Mouse (Mus musculus): ENCODE measurements at regions not wholly inside any gene's neighbourhood (a gene's known extent, or its start where the extent isn't known, plus 50 kb on each side); places are given as distances from the start of the nearest gene placed in this dataset.
"Not testable (repeated sequence)": the region's sequence is repeated elsewhere in the genome, so short reads cannot be mapped to it uniquely, and the experiment has no call there.

- DNase-seq (ENCODE audit: low spot score) = peak; percentile 46
Observed at GRCm38 (mm10) chr5:149815879-149816278, 137.8 kb downstream of the B3glct start.

DNA sequence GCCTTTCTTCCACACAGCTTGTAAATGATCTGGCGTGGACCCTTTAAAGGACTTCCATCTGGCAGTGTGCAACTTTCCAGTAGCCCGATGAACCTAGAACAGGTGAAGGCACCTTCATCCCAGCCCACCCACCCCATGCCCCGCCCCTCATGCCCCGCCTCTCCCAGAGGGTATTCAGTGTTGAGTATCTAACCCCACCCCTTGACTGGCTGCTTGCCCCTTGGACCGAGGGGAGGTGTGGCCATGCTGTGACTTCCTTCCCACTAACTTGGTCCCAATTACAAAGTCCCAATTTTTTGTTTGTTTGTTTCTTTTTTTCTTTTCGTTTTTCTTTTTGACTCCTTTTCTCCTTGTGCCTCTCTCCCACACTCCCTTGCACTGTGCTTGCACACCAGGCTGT lies 140.8 kb downstream of the B3glct start:
- no peak for DNase-seq (ENCODE audit: low spot score)

- no peak for DNase-seq (ENCODE audit: low spot score)
Observed at GRCm38 (mm10) chr5:149823821-149824220, 145.8 kb downstream of the B3glct start.

DNA sequence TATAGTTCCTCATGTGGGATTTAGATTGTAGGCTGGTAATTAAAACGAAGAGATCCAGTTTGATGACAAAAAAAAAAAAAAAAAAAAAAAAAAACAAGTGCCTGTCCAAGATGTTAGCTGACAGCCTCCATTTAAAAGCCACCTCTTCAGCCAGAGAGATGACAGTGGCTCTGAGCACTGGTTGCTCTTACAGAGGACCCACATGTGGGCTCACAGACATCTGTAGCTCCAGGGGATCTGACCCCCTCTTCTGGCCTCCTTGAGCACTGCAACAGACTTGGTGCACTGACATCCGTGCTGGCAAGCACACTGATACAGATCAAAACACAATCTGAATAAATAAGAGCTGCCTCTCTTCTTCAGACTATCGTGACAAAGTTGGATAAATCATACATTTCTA lies 149.6 kb downstream of the B3glct start:
- DNase-seq (ENCODE audit: low spot score) = no peak

- DNase-seq (ENCODE audit: low spot score) = peak; percentile 40
Observed at GRCm38 (mm10) chr5:149831122-149831861, 153.3 kb downstream of the B3glct start.

DNA sequence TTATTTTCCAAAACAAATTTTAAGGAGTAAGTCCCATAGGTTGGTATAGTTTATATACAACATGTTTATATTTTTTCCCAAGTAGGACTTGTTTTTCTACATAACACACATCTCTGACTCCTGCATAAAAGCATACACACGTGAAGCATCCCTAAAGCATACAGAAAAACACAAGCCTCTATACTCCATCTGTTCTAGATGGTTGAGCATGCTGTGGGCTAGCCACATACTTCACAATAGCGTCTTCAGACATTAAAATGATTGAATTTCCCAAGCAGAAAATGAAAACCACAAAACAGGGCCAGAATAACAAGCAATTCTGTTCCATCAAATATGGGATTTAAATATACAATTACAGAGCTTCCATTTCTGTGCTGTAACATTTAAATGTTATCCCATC lies 159.3 kb downstream of the B3glct start:
- DNase-seq (ENCODE audit: low spot score) = no peak

DNA sequence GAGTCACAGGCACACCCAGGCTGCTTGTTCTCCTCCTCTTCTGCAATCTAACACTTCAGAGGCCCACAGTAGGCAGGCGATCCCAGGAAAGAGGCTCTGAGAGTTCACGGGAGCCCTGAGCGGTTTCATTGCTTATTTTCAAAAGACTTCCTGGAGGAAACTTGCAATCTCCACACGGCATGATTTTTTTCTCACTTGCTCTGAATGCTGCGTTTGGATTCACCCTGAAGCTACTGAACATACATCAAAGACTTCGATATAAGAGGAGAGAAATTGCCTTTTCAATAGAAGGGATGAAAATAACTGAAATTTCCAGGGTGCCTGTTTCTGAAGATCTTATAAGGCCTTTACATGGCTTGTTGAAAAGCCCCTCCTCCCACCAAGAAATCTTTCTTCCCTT lies 164.5 kb downstream of the B3glct start:
- no peak for DNase-seq (ENCODE audit: low spot score)

- DNase-seq (ENCODE audit: low spot score) = no peak
Observed at GRCm38 (mm10) chr5:149843310-149843709, 165.3 kb downstream of the B3glct start.

DNA sequence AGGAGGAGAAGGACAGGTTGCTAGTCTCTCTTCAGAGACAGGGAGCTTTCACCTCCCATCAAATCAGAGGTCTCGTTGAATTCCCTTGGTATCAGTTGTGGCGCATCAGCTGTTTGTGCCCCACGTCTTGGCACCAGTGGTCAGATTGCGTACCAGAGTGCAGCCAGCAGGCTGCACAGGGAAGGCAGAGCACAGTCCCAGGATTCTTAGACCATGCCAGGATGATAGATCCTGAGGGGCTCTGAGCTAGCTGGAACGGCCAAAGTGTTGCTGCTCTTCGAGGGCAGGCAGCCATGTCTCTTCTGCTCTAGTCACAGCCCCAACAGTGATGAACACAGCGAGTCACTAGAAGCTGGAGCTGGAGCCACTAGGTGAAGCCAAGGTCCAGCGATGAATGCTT lies 167.2 kb downstream of the B3glct start:
- DNase-seq (ENCODE audit: low spot score) = no peak

- DNase-seq (ENCODE audit: low spot score) = no peak
Observed at GRCm38 (mm10) chr5:149848465-149848864, 170.0 kb upstream of the Rxfp2 start.

DNA sequence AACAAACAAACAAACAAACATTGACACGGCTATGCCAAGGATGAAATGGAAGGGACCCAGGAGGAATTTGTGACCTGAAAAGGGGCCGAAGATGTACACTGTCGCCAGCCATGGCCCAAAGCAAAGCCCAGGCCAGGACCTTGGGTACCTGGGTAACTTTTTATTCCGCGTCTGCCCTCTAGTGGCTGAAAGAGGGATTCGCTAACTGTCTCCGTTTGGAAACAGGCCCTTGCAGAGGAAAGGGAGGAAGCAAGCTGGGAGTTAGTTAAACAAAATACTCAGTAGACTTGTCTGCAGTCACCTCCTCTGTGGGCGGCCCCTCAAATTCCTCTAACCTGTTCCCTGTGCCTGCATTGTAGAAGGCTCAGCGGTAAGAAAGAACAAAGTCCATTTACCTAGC lies 167.5 kb upstream of the Rxfp2 start:
- DNase-seq (ENCODE audit: low spot score) = peak; percentile 48

DNA sequence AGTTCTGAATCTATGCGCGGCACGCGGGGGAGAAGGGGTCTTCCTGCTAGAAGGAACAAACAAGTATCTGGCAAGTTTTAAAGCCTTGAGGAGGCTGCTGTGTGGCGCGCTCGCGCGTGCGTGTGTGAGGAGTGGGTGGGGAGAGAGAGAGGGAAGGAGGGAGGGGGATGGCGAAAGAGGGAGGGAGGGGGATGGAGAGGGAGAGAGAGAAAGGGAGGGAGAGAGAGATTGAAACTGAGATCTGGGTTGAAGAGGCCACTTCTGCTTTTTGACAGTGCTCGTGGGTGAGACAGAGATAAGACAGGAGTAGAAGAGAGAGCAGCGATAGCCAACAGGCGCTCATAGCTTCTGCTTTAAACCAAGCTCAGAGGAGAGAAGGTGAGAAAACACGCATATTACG lies 166.0 kb upstream of the Rxfp2 start:
- no peak for DNase-seq (ENCODE audit: low spot score)

DNA sequence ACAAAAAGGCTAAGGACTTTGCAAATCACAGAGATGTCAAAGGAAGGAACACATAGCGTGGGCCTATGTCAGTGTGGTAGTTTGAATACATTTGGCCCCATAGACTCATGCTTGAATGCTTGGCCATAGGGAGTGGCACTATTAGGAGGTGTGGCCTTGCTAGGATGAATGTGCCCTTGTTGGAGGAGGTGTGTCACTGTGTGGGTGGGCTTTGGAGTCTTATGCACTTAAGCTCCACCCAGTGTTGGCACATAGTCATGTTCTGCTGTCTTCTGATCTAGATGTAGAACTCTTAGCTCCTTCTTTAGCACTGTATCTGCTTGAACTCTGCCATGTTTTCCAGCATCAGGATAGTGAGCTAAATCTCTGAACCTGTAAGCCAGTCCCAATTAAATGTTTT lies 162.4 kb upstream of the Rxfp2 start:
- no peak for DNase-seq (ENCODE audit: low spot score)

DNA sequence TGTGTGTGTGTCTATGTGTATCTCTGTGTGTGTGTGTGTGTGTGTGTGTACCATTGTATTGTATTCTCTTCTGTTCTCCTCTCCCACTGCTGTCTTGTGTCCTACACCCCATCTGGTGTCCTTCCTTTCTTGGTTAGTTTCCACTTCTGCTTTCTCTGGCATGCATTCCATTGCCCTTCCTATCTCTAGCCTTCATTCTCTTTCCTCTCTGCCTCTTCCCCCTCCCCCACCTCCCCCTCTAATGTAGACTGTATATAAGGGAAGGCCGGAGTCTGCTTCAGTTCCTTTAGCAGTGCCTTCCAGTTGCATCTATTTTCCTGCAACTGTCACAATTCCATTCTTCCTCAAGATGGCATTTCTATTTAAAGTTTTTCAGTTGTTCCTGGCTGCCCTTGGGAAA lies 161.5 kb upstream of the Rxfp2 start:
- DNase-seq (ENCODE audit: low spot score) = no peak

- peak; percentile 43 for DNase-seq (ENCODE audit: low spot score)
Observed at GRCm38 (mm10) chr5:149861489-149861962, 156.9 kb upstream of the Rxfp2 start.

DNA sequence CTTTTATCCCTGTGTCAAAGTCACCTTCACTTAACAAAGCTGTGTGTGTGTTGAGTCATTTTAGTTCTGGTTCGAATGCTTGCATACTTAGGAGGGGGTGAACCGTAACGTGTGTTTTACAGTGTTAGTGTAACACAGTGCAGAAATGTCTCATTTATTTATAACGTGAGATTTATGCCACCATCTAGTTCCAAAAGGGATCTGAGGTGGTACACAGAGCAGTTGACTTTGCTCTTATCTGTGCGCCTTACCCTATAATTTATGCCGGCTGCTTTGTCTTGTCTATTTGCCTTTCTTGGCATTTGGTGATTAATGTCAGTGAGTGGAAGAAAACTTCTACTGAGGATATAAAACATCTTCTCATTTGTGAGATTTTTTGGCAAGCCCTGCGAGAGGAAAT lies 150.5 kb upstream of the Rxfp2 start:
- DNase-seq (ENCODE audit: low spot score) = no peak

- DNase-seq (ENCODE audit: low spot score) = no peak
Observed at GRCm38 (mm10) chr5:149869441-149869840, 149.0 kb upstream of the Rxfp2 start.

GRCm38 (mm10) chr5:149870596-149870995 lies 147.9 kb upstream of the Rxfp2 start:
- no peak for DNase-seq (ENCODE audit: low spot score)

DNA sequence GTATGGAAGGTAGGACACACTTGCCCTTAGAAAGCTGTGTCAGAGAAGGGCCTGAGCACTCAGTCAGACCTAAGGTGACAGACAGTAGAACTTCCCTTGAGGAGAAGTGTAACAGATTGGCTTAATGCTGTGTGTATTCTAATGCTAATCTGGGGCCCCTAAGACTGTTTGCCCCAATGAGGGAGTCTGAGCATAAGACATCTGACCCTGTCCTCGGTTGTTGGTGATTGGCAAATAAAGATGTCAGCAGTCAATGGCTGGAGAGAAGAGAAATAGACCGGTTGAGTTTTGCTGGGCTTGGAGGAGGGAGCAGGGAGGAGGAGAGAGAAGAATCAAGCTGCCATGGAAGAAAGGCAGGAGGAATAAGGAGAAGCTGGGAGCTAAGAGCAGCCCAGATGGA lies 147.0 kb upstream of the Rxfp2 start:
- no peak for DNase-seq (ENCODE audit: low spot score)

DNA sequence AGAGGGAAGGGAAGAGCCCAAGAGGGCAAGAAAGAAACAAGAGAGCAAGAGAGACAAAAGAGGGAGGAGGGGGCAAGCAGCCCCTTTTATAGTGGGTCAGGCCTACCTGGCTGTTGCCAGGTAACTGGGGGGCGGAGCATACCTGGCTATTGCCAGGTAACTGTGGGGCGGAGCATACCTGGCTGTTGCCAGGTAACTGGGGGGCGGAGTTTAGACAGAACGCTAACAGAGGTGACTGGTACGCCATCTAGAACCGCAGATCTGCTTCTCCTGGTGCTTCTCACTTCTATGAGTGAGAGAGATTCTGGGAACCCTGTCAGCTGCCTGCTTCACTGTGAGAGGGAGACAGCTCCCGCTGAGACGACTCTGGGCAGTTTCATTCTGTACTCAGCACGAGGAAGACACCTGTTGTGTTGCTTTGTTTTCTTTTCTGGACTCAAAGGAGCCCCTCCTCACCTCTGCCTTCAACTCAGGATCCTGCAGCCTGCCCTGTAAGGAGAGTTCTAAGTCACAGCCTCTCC lies 144.9 kb upstream of the Rxfp2 start:
- no peak for DNase-seq (ENCODE audit: low spot score)

- DNase-seq (ENCODE audit: low spot score) = no peak
Observed at GRCm38 (mm10) chr5:149874342-149874741, 144.1 kb upstream of the Rxfp2 start.

DNA sequence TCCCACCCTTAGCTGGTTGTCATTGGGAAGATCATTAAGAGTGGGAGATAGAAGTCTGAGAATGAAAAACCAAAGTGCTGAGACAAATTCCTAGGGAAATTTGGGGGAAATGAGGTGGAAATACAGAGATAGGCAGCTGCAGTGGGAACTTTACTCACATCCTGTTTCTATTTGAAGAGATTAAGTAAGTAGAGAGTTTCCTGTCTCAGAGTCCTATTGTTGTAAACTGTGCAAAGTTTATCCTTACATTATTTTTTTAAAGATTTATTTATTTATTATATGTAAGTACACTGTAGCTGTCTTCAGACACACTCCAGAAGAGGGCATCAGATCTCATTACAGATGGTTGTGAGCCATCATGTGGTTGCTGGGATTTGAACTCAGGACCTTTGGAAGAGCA lies 126.0 kb upstream of the Rxfp2 start:
- DNase-seq (ENCODE audit: low spot score) = not testable (repeated sequence)

DNA sequence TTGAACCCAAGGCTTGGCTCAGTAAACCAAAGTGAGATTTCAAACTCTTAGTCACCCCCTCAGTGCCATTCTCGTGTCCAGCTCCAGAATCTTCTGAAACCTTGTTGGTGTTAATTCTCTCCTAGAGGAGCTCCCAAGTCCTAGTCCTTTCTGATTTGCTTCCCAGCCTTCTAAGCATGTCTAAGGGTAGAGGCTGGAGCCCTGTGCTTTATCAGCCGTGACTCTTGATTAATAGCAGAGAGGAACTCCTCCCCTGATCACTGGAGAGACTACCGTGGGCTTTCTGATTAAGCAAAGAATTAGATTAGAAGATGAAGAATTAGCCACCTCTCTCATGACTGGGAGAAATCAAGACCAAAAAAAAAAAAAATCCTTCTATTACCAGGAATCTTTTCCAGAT lies 111.5 kb upstream of the Rxfp2 start:
- no peak for DNase-seq (ENCODE audit: low spot score)

Measured in yolk sac, embryonic 10.5 days (tissue).